Mouse (Mus musculus): ENCODE results near the gene Sumo1.

GRCm38 (mm10) chr1:59543911-59544310 is 126.7 kb downstream of the Sumo1 start:
- TF ChIP-seq CTCF (IDR thresholded peaks at IDR 0.05; ENCODE audit: borderline replicate concordance, insufficient read depth, low read length) (no peak), POLR2A (IDR thresholded peaks at IDR 0.05; ENCODE audit: low read depth, low read length) (no peak)

Measured in embryonic fibroblast, embryonic 13.5 days (primary cell).